In genomic region chrX:139562925-139563461, GRCm38 (mm10) we compare ENCODE assay signal across 10 mouse cellular contexts. TPM values are rescaled to one million over a fixed set of nuclear protein-coding genes. Genes with fewer than 3 reads are reported as not detected.
A peak's percentile ranks its signal among the peaks of the same experiment; 100 is the strongest.
DNase-seq lines count a peak whose midpoint lies in the region; ATAC-seq lines count a peak whose summit lies in the region.
"Had no signal": no experiment of that assay in that cellular context is flagged by ENCODE, and none has a peak within 500 bp of the region (broad histone marks: within the 10 kb centered on the region; RNA-seq: fewer than 3 reads in every experiment).

Gene Rnf128 (plus strand): TSS chrX:139563316.

- H3K4me2 ChIP-seq in neural tube, embryonic 15.5 days, result no peak within 1 kb of the TSS
- no peak within 1 kb of the TSS for H3K4me2 ChIP-seq in hindbrain, embryonic 16.5 days (ENCODE audit: low read length)
- H3K4me2 ChIP-seq: midbrain, embryonic 12.5 days had no signal

- intact Hi-C loops in heart, postnatal 14 days (cut with DNase I), result no loop called here
- intact Hi-C loops in left cerebral cortex, postnatal 25 days (cut with DNase I), result no loop called here

- H3K9me3 ChIP-seq in erythroblast, embryonic 14.5 days (ENCODE audit: control insufficient read depth, low read length), result no peaks in the 10 kb centered on the region
- no peaks in the 10 kb centered on the region for H3K9me3 ChIP-seq in neural tube, embryonic 15.5 days (replicated peaks)
- H3K9me3 ChIP-seq in hindbrain, embryonic 16.5 days (ENCODE audit: control insufficient read depth, low read length), result no peaks in the 10 kb centered on the region
- H3K9me3 ChIP-seq: midbrain, embryonic 12.5 days had no signal

- no peak within 1 kb of the TSS for H3K9ac ChIP-seq in neural tube, embryonic 15.5 days (replicated peaks)
- no peak within 1 kb of the TSS for H3K9ac ChIP-seq in hindbrain, embryonic 16.5 days (ENCODE audit: low read depth, low read length)
- H3K9ac ChIP-seq: midbrain, embryonic 12.5 days had no signal

- 76% methylated on average over 8 of the region's 8 CpGs for WGBS in neural tube, embryonic 15.5 days
- 78% methylated on average over 8 of the region's 8 CpGs for WGBS in hindbrain, embryonic 16.5 days

- no peaks in the 10 kb centered on the region for H3K27me3 ChIP-seq in erythroblast, embryonic 14.5 days (ENCODE audit: control insufficient read depth)
- H3K27me3 ChIP-seq in neural tube, embryonic 15.5 days (replicated peaks), result no peaks in the 10 kb centered on the region; the same call in 1 of the 2 replicates
- H3K27me3 ChIP-seq in hindbrain, embryonic 16.5 days (replicated peaks; ENCODE audit: control insufficient read depth, insufficient read depth, low read length), result no peaks in the 10 kb centered on the region

- ATAC-seq in erythroblast, adult 5-6 weeks (replicated peaks; ENCODE audit: low FRiP score, poor library complexity, severe bottlenecking), result no peak
- ATAC-seq in neural tube, embryonic 15.5 days (ENCODE audit: low FRiP score), result no peak
- no peak for ATAC-seq in hindbrain, embryonic 16.5 days

- H3K36me3 ChIP-seq in erythroblast, embryonic 14.5 days (ENCODE audit: control insufficient read depth), result no peaks in the 10 kb centered on the region
- H3K36me3 ChIP-seq in neural tube, embryonic 15.5 days, result no peaks in the 10 kb centered on the region
- H3K36me3 ChIP-seq in hindbrain, embryonic 16.5 days (ENCODE audit: control insufficient read depth, insufficient read depth, low read length), result no peaks in the 10 kb centered on the region
- H3K36me3 ChIP-seq: midbrain, embryonic 12.5 days had no signal

- H3K4me1 ChIP-seq in erythroblast, embryonic 14.5 days (ENCODE audit: control insufficient read depth), result peaks cover 2% of the 10 kb centered on the region
- no peaks in the 10 kb centered on the region for H3K4me1 ChIP-seq in neural tube, embryonic 15.5 days
- H3K4me1 ChIP-seq in hindbrain, embryonic 16.5 days (ENCODE audit: control insufficient read depth, insufficient read depth, low read depth, low read length), result no peaks in the 10 kb centered on the region
- H3K4me1 ChIP-seq: midbrain, embryonic 12.5 days had no signal

- H3K4me3 ChIP-seq in erythroblast, embryonic 14.5 days (replicated peaks), result peak within 1 kb of the TSS; percentile 27
- no peak within 1 kb of the TSS for H3K4me3 ChIP-seq in neural tube, embryonic 15.5 days (replicated peaks)
- no peak within 1 kb of the TSS for H3K4me3 ChIP-seq in hindbrain, embryonic 16.5 days (ENCODE audit: low read length)
- H3K4me3 ChIP-seq: midbrain, embryonic 12.5 days had no signal

- no peak for DNase-seq in adrenal gland, postnatal 14 days
- no peak for DNase-seq in heart, postnatal 14 days
- DNase-seq in left cerebral cortex, postnatal 25 days (ENCODE audit: low spot score in 2 of 2), result no peak
- DNase-seq in ovary, postnatal 10 days (ENCODE audit: low spot score), result no peak
- DNase-seq: cerebellum, postnatal 25 days had no signal

- no peak within 1 kb of the TSS for H3K27ac ChIP-seq in neural tube, embryonic 15.5 days (replicated peaks)
- no peak within 1 kb of the TSS for H3K27ac ChIP-seq in hindbrain, embryonic 16.5 days (ENCODE audit: low read depth, low read length)
- H3K27ac ChIP-seq: midbrain, embryonic 12.5 days had no signal

RNA-seq across cellular contexts. Expression of gene Rnf128, which starts in this region (rescaled TPM):
- polyA plus RNA-seq in erythroblast, embryonic 14.5 days (2012), result 0.03 and 0.06 TPM in 2 replicates
- 1.7 TPM in 1 of 2 replicates, not detected in the other for total RNA-seq in erythroblast, adult 5-6 weeks (2015; ENCODE audit: low replicate concordance)
- total RNA-seq in erythroblast, adult 5-6 weeks (2017; ENCODE audit: low replicate concordance), result 0.56 and 1.8 TPM in 2 replicates
- total RNA-seq in adrenal gland, postnatal 14 days (2021), result 20.1 and 31.2 TPM in 2 replicates
- total RNA-seq in heart, postnatal 14 days (2021), result 10 to 100 TPM; 63.5 to 65.2 TPM
- 10 to 100 TPM; 13.3 to 14.1 TPM for total RNA-seq in left cerebral cortex, postnatal 25 days (2021)
- 5.2 and 18.7 TPM in 2 replicates for polyA plus RNA-seq in neural tube, embryonic 15.5 days (2015; fragmentation: Nextera tagmentation; extraction: Ambion mirVana)
- 5.5 and 6.7 TPM in 2 replicates for polyA plus RNA-seq in hindbrain, embryonic 16.5 days (2015; fragmentation: Nextera tagmentation; extraction: Ambion mirVana)
